ENCODE assay signal across 23 mouse cellular contexts in genomic region chr7:144929506-144929905, GRCm38 (mm10). TPM values are rescaled to one million over a fixed set of nuclear protein-coding genes. Genes with fewer than 3 reads are reported as not detected.
DNase-seq lines count a peak whose midpoint lies in the region; ATAC-seq and TF ChIP-seq lines count a peak whose summit lies in the region.
"Had no signal": no experiment of that assay in that cellular context is flagged by ENCODE, and none has a peak within 500 bp of the region (broad histone marks: within the 10 kb centered on the region; RNA-seq: fewer than 3 reads in every experiment).

No protein-coding gene starts in this region.

- H3K4me1 ChIP-seq in forebrain, embryonic 13.5 days = 0 out of 2 replicates have a peak, but pooled peaks cover 5% of the 10 kb centered on the region
- H3K4me1 ChIP-seq in forebrain, embryonic 10.5 days = peaks cover 12% of the 10 kb centered on the region
- no peaks in the 10 kb centered on the region for H3K4me1 ChIP-seq in lung, postnatal 0 days (ENCODE audit: insufficient read depth, low read depth, low read length)
- H3K4me1 ChIP-seq in lung, adult 2 months (ENCODE audit: control insufficient read depth, insufficient read depth, low read length) = peaks cover 6% of the 10 kb centered on the region
- H3K4me1 ChIP-seq: embryonic facial prominence, embryonic 13.5 days; lung, embryonic 15.5 days had no signal

- peaks cover 58% of the 10 kb centered on the region for H3K36me3 ChIP-seq in forebrain, embryonic 13.5 days (ENCODE audit: poor library complexity, severe bottlenecking)
- H3K36me3 ChIP-seq in forebrain, embryonic 10.5 days (replicated peaks) = peaks cover 62% of the 10 kb centered on the region
- no peaks in the 10 kb centered on the region; the same call in 1 of the 2 replicates for H3K36me3 ChIP-seq in lung, postnatal 0 days (ENCODE audit: insufficient read depth, low read length)
- H3K36me3 ChIP-seq: neural tube, embryonic 15.5 days had no signal

- no peaks in the 10 kb centered on the region for H3K9me3 ChIP-seq in forebrain, embryonic 13.5 days (replicated peaks)
- no peaks in the 10 kb centered on the region for H3K9me3 ChIP-seq in forebrain, embryonic 10.5 days
- no peaks in the 10 kb centered on the region for H3K9me3 ChIP-seq in lung, postnatal 0 days (ENCODE audit: low read length)
- H3K9me3 ChIP-seq: embryonic facial prominence, embryonic 13.5 days; G1E; heart, embryonic 13.5 days; lung, embryonic 15.5 days; megakaryocyte, embryonic 14.5 days; neural tube, embryonic 15.5 days had no signal

- WGBS in forebrain, embryonic 13.5 days = 78% methylated on average over 8 of the region's 8 CpGs
- WGBS in forebrain, embryonic 10.5 days = 88% methylated on average over 8 of the region's 8 CpGs
- WGBS in lung, postnatal 0 days = 47% methylated on average over 8 of the region's 8 CpGs
- WGBS in lung, adult 2 months = 67% methylated on average over 8 of the region's 8 CpGs

- no peak overlapping the region for H3K9ac ChIP-seq in forebrain, embryonic 13.5 days
- H3K9ac ChIP-seq in lung, postnatal 0 days (replicated peaks; ENCODE audit: low read depth) = no peak overlapping the region
- H3K9ac ChIP-seq: embryonic facial prominence, embryonic 13.5 days; heart, embryonic 13.5 days; lung, embryonic 15.5 days; neural tube, embryonic 15.5 days had no signal

- peak overlapping the region; percentile 33 for H3K27ac ChIP-seq in forebrain, embryonic 13.5 days
- H3K27ac ChIP-seq in forebrain, embryonic 10.5 days = no peak overlapping the region
- no peak overlapping the region for H3K27ac ChIP-seq in lung, postnatal 0 days (ENCODE audit: low read length)
- H3K27ac ChIP-seq: embryonic facial prominence, embryonic 13.5 days; heart, embryonic 13.5 days; lung, embryonic 15.5 days; neural tube, embryonic 15.5 days had no signal

- H3K4me2 ChIP-seq in forebrain, embryonic 13.5 days = no peak overlapping the region
- no peak overlapping the region for H3K4me2 ChIP-seq in lung, postnatal 0 days (replicated peaks; ENCODE audit: low read depth, low read length)
- H3K4me2 ChIP-seq: embryonic facial prominence, embryonic 13.5 days; heart, embryonic 13.5 days; lung, embryonic 15.5 days; neural tube, embryonic 15.5 days had no signal

- no peak for TF ChIP-seq CTCF in lung, postnatal 0 days (IDR thresholded peaks at IDR 0.05)
- no peak for TF ChIP-seq CTCF in lung, adult 2 months (IDR thresholded peaks at IDR 0.05; ENCODE audit: insufficient read depth, low read length)
- no peak for TF ChIP-seq CTCF in brain, embryonic 14.5 days (IDR thresholded peaks at IDR 0.05; ENCODE audit: borderline replicate concordance, extremely low read depth, insufficient read depth, insufficient read length)

- no peak for DNase-seq in forebrain, embryonic 10.5 days (ENCODE audit: extremely low spot score, low spot score)
- peak; percentile 22 for DNase-seq in lung, postnatal 0 days (ENCODE audit: low spot score)
- DNase-seq in lung, adult 2 months = no peak
- peak; percentile 17 for DNase-seq in 3T3-L1 (ENCODE audit: low read depth, low spot score)
- peak; percentile 19 for DNase-seq in brain, embryonic 14.5 days (ENCODE audit: low read depth)
- no peak for DNase-seq in gastrocnemius, postnatal 25 days
- DNase-seq: adrenal gland, adult 2 months; cerebellum, adult 2 months; gastrocnemius, postnatal 36 days; heart, postnatal 36 days; kidney, adult 8-10 months; right cerebral cortex, postnatal 4 days; thymus, postnatal 4 days had no signal

- no peak overlapping the region for H3K4me3 ChIP-seq in forebrain, embryonic 13.5 days
- H3K4me3 ChIP-seq in forebrain, embryonic 10.5 days = no peak overlapping the region
- no peak overlapping the region for H3K4me3 ChIP-seq in lung, postnatal 0 days (ENCODE audit: low read depth, low read length)
- no peak overlapping the region for H3K4me3 ChIP-seq in lung, adult 2 months (replicated peaks; ENCODE audit: extremely low read depth, low read depth, low read length)
- H3K4me3 ChIP-seq: embryonic facial prominence, embryonic 13.5 days; heart, embryonic 13.5 days; lung, embryonic 15.5 days; megakaryocyte, embryonic 14.5 days; neural tube, embryonic 15.5 days had no signal

- ATAC-seq in forebrain, embryonic 13.5 days = no peak
- ATAC-seq in lung, postnatal 0 days = 0 out of 2 replicates have a peak, but pooled peaks have one; percentile 20
- ATAC-seq: CD4-positive, CD25-positive, alpha-beta regulatory T cell, adult 4 months had no signal

- no peak for TF ChIP-seq EP300 in lung, postnatal 0 days (IDR thresholded peaks at IDR 0.05)

- no peak for TF ChIP-seq POLR2A in lung, adult 2 months (IDR thresholded peaks at IDR 0.05; ENCODE audit: borderline replicate concordance, extremely low read depth, low read depth, low read length)
- TF ChIP-seq POLR2A in brain, embryonic 14.5 days (IDR thresholded peaks at IDR 0.05; ENCODE audit: borderline replicate concordance, extremely low read depth, insufficient read depth, insufficient read length, poor library complexity, severe bottlenecking) = no peak

- H3K27me3 ChIP-seq in forebrain, embryonic 13.5 days = no peaks in the 10 kb centered on the region
- H3K27me3 ChIP-seq in forebrain, embryonic 10.5 days (ENCODE audit: poor library complexity, severe bottlenecking) = no peaks in the 10 kb centered on the region
- no peaks in the 10 kb centered on the region for H3K27me3 ChIP-seq in lung, postnatal 0 days (replicated peaks; ENCODE audit: insufficient read depth, low read length)
- H3K27me3 ChIP-seq: embryonic facial prominence, embryonic 13.5 days; heart, embryonic 13.5 days; lung, embryonic 15.5 days; neural tube, embryonic 15.5 days had no signal

RNA-seq across cellular contexts. Expression of gene Ccnd1, which starts 10.2 kb away (rescaled TPM):
- 111 and 131 TPM in 2 replicates for polyA plus RNA-seq in forebrain, embryonic 13.5 days (2015; fragmentation: Nextera tagmentation; extraction: Ambion mirVana)
- polyA plus RNA-seq in forebrain, embryonic 10.5 days (2016; fragmentation: Nextera tagmentation; extraction: Ambion mirVana) = 233 and 246 TPM in 2 replicates
- 68.4 and 75.5 TPM in 2 replicates for polyA plus RNA-seq in lung, postnatal 0 days (2015; fragmentation: Nextera tagmentation; extraction: Ambion mirVana)
- polyA plus RNA-seq in lung, adult 2 months (2012; rRNA removed) = 106 and 138 TPM in 2 replicates
- polyA plus RNA-seq in brain, embryonic 14.5 days (2012; rRNA removed) = 46.2 and 55.4 TPM in 2 replicates
- 10 to 100 TPM; 11.4 to 14.1 TPM for total RNA-seq in gastrocnemius, postnatal 25 days (2021)
- polyA plus RNA-seq: G1E had no signal

RNA-seq across cellular contexts. Expression of gene LTO1, which starts 14.6 kb away (rescaled TPM):
- polyA plus RNA-seq in forebrain, embryonic 13.5 days (2015; fragmentation: Nextera tagmentation; extraction: Ambion mirVana) = 36.1 and 45.6 TPM in 2 replicates
- polyA plus RNA-seq in forebrain, embryonic 10.5 days (2016; fragmentation: Nextera tagmentation; extraction: Ambion mirVana) = 24.6 and 26.7 TPM in 2 replicates
- 20.3 and 23.3 TPM in 2 replicates for polyA plus RNA-seq in lung, postnatal 0 days (2015; fragmentation: Nextera tagmentation; extraction: Ambion mirVana)
- polyA plus RNA-seq in lung, adult 2 months (2012; rRNA removed) = 13.5 and 17.7 TPM in 2 replicates
- polyA plus RNA-seq in brain, embryonic 14.5 days (2012; rRNA removed) = 40.7 and 42.2 TPM in 2 replicates
- 1 to 10 TPM; 7.0 to 8.4 TPM for total RNA-seq in gastrocnemius, postnatal 25 days (2021)

RNA-seq across cellular contexts. Expression of gene Fgf15, which starts 33.2 kb away (rescaled TPM):
- 48.2 and 63.2 TPM in 2 replicates for polyA plus RNA-seq in forebrain, embryonic 13.5 days (2015; fragmentation: Nextera tagmentation; extraction: Ambion mirVana)
- 60.7 and 78.7 TPM in 2 replicates for polyA plus RNA-seq in forebrain, embryonic 10.5 days (2016; fragmentation: Nextera tagmentation; extraction: Ambion mirVana)
- not detected in 2 replicates for polyA plus RNA-seq in lung, postnatal 0 days (2015; fragmentation: Nextera tagmentation; extraction: Ambion mirVana)
- polyA plus RNA-seq in lung, adult 2 months (2012; rRNA removed) = not detected in 2 replicates
- polyA plus RNA-seq in brain, embryonic 14.5 days (2012; rRNA removed) = 24.6 and 28.4 TPM in 2 replicates
- not detected for total RNA-seq in gastrocnemius, postnatal 25 days (2021)
- total RNA-seq: gastrocnemius, postnatal 36 days; heart, postnatal 36 days; layer of hippocampus, postnatal 25 days; left cerebral cortex, postnatal 14 days had no signal
- polyA plus RNA-seq: CD4-positive, CD25-positive, alpha-beta regulatory T cell, adult 4 months; cerebellum, adult 2 months; lung, embryonic 15.5 days had no signal

Comparison
In these comparisons a context has a peak if more than half of its experiments do, and no peak if none do; other contexts are left out.
1. DNase-seq: peak in lung, postnatal 0 days (single experiment), 3T3-L1 (single experiment) and brain, embryonic 14.5 days (single experiment); none in forebrain, embryonic 10.5 days (single experiment), lung, adult 2 months (single experiment) and gastrocnemius, postnatal 25 days (single experiment).
2. RNA of gene Fgf15, which starts 33.2 kb away (polyA plus RNA-seq): 60.7 to 78.7 TPM in forebrain, embryonic 10.5 days, 48.2 to 63.2 TPM in forebrain, embryonic 13.5 days and 24.6 to 28.4 TPM in brain, embryonic 14.5 days; not detected in lung, postnatal 0 days and not detected in lung, adult 2 months; every median in the first group is over 10 times any median in the second.